Mouse (Mus musculus) neural tube, embryonic 11.5 days (tissue): ENCODE results near the gene Spen. TPM values are rescaled to one million over a fixed set of nuclear protein-coding genes. Genes with fewer than 3 reads are reported as not detected.

ENCODE experiments used
- ATAC-seq: fragments of 200-750 bp; cut with Nextera tagmentation; 2 replicates; pipeline ENCODE4 v1.8.0; 2017; ENCODE audit warnings: moderate number of reproducible peaks, mild to moderate bottlenecking, moderate TSS enrichment, moderate library complexity; ENCODE audit not compliant: insufficient read depth, low FRiP score, low TSS enrichment
- DNase-seq: peaks from one replicate; pipeline ENCODE4 v3.0.0-alpha.2; 2015; ENCODE audit warnings: low spot score
- H3K27ac ChIP-seq: fragments of 300-500 bp; sonication (generic); 2 replicates; pipeline ENCODE4 v1.5.1; 2014; ENCODE audit warnings: low read depth, mild to moderate bottlenecking, low read length
- H3K27me3 ChIP-seq: fragments of 300-500 bp; sonication (generic); 2 replicates; pipeline ENCODE4 v1.6.1; 2014; ENCODE audit warnings: mild to moderate bottlenecking, low read length, mixed read lengths; ENCODE audit not compliant: control insufficient read depth, insufficient read depth
- H3K36me3 ChIP-seq: fragments of 300-500 bp; sonication (generic); 2 replicates; pipeline ENCODE4 v1.6.1; 2014; ENCODE audit warnings: mild to moderate bottlenecking, low read length, moderate library complexity, mixed read lengths; ENCODE audit not compliant: control insufficient read depth, insufficient read depth
- H3K4me1 ChIP-seq: fragments of 300-500 bp; sonication (generic); 2 replicates; pipeline ENCODE4 v1.6.1; 2014; ENCODE audit warnings: low read length, mixed read lengths; ENCODE audit not compliant: control insufficient read depth, insufficient read depth
- H3K4me2 ChIP-seq: fragments of 300-500 bp; sonication (generic); 2 replicates; pipeline ENCODE4 v1.6.1; 2014; ENCODE audit warnings: low read depth, mild to moderate bottlenecking, moderate library complexity
- H3K4me3 ChIP-seq: fragments of 300-500 bp; sonication (generic); 2 replicates; pipeline ENCODE4 v1.5.1; 2014; ENCODE audit warnings: low read depth, low read length
- H3K9ac ChIP-seq: fragments of 300-500 bp; sonication (generic); 2 replicates; pipeline ENCODE4 v1.6.1; 2014; ENCODE audit warnings: mild to moderate bottlenecking, low read length
- H3K9me3 ChIP-seq: fragments of 300-500 bp; sonication (generic); 2 replicates; pipeline ENCODE4 v1.6.1; 2016; ENCODE audit warnings: low read length; ENCODE audit not compliant: control insufficient read depth
- WGBS: fragments of 180-500 bp; shearing (Covaris S2); extraction: QIAGEN DNeasy Blood & Tissue Kit; methylation state at CpG from one replicate; pipeline ENCODE4 v1.1.7; 2014; 5-methylcytosine and 5-hydroxymethylcytosine counted together
- polyA plus RNA-seq: library from polyadenylated mRNA; unstranded; fragments of >200 nt; fragmentation: Nextera tagmentation; extraction: Ambion mirVana; gene quantifications from 2 replicates; pipeline ENCODE4 v1.2.1, GENCODE M21; 2014

The Spen gene
- polyA plus RNA-seq, 1 experiment from 2014 or later: 16.2 TPM

GRCm38 (mm10) chr4:141461088-141461487, 77.3 kb downstream of the Spen start:
- no peak for ATAC-seq
- peak; percentile 48 for DNase-seq
- peak overlapping the region; percentile 34; the same call in 1 of the 2 replicates for H3K27ac ChIP-seq
- no peaks in the 10 kb centered on the region for H3K9me3 ChIP-seq
- peaks cover 8% of the 10 kb centered on the region; the same call in 1 of the 2 replicates for H3K4me1 ChIP-seq
- no peak overlapping the region for H3K9ac ChIP-seq
- H3K4me2 ChIP-seq: no peak overlapping the region
- H3K27me3 ChIP-seq: no peaks in the 10 kb centered on the region
- H3K4me3 ChIP-seq: no peak overlapping the region
- WGBS: 58% methylated on average over 12 of the region's 12 CpGs
- peaks cover 20% of the 10 kb centered on the region for H3K36me3 ChIP-seq

- Histone ChIP-seq H3K27me3 (no peaks in the 10 kb centered on the region), H3K4me1 (peaks cover 8% of the 10 kb centered on the region; the same call in 1 of the 2 replicates), H3K27ac (no peak overlapping the region), H3K36me3 (peaks cover 16% of the 10 kb centered on the region), H3K4me2 (no peak overlapping the region), H3K9me3 (no peaks in the 10 kb centered on the region), H3K4me3 (no peak overlapping the region), H3K9ac (no peak overlapping the region)
- 92% methylated on average over 4 of the region's 4 CpGs for WGBS
- DNase-seq: no peak
- no peak for ATAC-seq
Measured at GRCm38 (mm10) chr4:141460481-141460880, 77.9 kb downstream of the Spen start.

DNA sequence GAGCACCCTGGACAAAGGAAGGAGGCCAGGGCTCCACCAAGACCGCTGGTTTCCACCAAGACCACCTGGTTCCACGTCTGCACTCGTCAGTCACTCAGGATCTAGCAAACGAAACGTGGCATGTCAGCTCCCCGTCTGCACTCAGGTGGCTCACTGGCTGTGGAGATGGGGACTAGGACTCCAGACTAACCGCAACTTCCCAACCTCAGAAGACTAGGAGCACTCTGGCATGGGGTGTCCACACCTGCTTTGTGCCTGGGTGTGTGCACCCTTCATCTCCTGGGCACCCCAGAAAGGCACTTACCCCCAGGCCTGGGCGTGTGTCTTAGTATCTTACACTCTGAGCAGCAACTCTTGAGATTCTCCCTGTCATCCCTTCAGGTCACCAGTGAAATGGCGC, 78.6 kb downstream of the Spen start:
- H3K4me2 ChIP-seq: no peak overlapping the region
- H3K4me3 ChIP-seq: no peak overlapping the region
- no peaks in the 10 kb centered on the region for H3K9me3 ChIP-seq
- H3K27ac ChIP-seq: no peak overlapping the region
- H3K27me3 ChIP-seq: no peaks in the 10 kb centered on the region
- H3K36me3 ChIP-seq: peaks cover 12% of the 10 kb centered on the region
- WGBS: 94% methylated on average over 9 of the region's 9 CpGs
- DNase-seq (no peak), ATAC-seq (no peak)
- no peak overlapping the region for H3K9ac ChIP-seq
- H3K4me1 ChIP-seq: peaks cover 8% of the 10 kb centered on the region; the same call in 1 of the 2 replicates

DNA sequence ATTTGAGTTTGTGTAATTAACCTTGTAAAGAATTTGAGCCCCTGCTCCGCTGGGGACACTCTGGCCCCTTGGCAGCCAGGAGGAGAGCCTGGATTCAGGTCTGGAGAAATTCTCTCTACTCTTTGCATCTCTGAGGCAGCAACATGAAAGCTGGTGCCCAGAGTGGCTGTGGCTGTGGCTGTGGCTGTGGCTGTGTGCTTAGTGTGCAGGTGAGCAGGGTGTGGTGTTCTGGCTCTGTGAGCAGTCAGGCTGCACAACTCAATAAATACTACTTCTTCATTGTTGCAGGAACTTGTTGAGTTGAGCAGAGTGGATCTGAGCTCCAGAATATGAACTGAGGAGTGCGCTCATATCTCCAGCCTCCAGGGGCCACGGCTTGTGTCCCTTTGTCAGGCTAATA, 79.5 kb downstream of the Spen start:
- Histone ChIP-seq H3K4me1 (peaks cover 8% of the 10 kb centered on the region; the same call in 1 of the 2 replicates), H3K27me3 (no peaks in the 10 kb centered on the region), H3K36me3 (peaks cover 7% of the 10 kb centered on the region), H3K9me3 (no peaks in the 10 kb centered on the region), H3K4me2 (no peak overlapping the region), H3K27ac (no peak overlapping the region), H3K9ac (no peak overlapping the region), H3K4me3 (no peak overlapping the region)
- ATAC-seq (no peak), DNase-seq (no peak)
- WGBS: 75% methylated on average over 3 of the region's 3 CpGs

DNA sequence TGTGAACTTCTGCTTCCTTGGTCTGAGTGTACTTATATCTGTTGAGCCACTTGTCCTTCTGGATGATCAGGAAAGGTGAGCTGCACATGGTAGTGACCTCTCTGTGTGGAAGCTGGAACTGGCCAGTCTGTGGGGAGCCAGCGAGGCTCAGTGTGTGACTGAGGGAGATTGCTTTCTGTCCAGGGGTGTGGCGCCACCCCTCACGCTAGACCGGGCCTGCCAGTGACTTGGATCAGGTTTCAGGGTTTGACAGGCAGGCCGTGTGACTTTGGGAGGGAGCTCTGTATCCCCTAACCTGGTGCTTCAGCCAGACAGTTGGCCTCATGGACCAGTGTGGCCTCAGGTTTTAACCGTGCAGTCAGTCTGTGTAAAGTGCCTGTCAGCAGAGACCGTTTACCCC, 80.2 kb downstream of the Spen start:
- no peak overlapping the region for H3K9ac ChIP-seq

DNA sequence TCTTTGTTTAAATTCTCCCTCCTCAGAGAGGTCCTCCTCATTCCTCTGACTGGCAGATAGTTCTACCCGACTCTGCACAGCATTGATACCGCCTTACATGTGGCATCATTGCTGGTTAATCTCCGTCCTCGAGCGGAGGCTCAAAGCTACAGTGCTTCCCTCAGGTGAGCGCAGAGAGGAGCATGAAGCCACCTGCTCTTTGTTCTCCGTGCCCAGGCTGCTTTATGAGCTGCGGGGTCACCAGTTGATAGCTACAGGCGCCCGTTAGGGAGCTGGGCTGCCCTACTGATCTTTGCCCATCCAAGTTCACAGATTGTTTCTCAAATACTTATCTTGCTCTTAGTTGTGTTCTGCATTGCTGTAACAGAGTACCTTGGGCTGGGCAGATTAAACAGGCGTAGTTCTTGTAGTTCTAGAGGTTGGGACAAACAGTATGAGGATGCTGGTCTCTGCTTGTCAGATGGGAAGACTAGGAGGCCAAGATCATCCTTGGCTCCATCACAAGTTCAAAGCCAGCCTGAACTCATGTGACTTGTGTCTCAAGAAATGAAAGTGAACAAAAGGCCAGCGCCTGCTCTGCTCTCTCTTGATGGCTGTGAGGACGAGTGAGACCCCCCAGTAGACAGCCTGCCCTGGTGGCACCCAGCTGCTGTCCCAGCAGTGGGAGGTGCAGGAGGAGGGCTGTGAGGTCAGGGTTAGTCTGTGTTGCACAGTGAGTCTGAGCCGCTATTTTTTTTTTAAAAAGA, 82.0 kb downstream of the Spen start:
- Histone ChIP-seq H3K9me3 (no peaks in the 10 kb centered on the region), H3K4me3 (no peak overlapping the region), H3K36me3 (peaks cover 4% of the 10 kb centered on the region), H3K9ac (no peak overlapping the region), H3K27ac (no peak overlapping the region), H3K4me2 (no peak overlapping the region), H3K4me1 (peaks cover 8% of the 10 kb centered on the region; the same call in 1 of the 2 replicates), H3K27me3 (no peaks in the 10 kb centered on the region)
- 92% methylated on average over 14 of the region's 14 CpGs for WGBS
- DNase-seq (no peak), ATAC-seq (no peak)

More for the DNA sequence above, 80.2 kb downstream of the Spen start:
- Histone ChIP-seq H3K27ac (peak overlapping the region; percentile 39; the same call in 1 of the 2 replicates), H3K4me3 (no peak overlapping the region), H3K9me3 (no peaks in the 10 kb centered on the region), H3K36me3 (peaks cover 4% of the 10 kb centered on the region), H3K4me2 (no peak overlapping the region), H3K27me3 (no peaks in the 10 kb centered on the region), H3K4me1 (peaks cover 8% of the 10 kb centered on the region; the same call in 1 of the 2 replicates)
- WGBS: 9% methylated on average over 7 of the region's 7 CpGs
- DNase-seq: no peak
- no peak for ATAC-seq

DNA sequence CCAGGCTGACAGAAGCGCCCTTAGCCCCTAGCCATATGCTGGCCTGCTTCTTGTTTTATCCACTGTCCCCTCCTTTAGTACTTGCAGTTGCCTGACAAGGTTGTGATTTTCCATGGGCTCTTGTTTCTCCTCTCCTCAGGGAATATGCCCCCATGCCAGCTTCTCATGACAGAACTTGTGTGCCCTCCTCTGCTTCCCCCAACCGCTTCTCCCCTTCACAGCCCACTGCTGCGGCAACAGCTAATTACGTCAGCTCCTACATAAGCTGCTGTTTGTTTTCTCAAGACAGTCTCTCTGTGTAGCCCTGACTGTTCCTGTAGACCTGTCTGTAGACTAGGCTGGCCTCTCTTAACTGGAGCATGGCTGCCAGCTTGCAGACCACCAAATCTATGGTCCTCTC, 82.9 kb downstream of the Spen start:
- Histone ChIP-seq H3K36me3 (peaks cover 4% of the 10 kb centered on the region), H3K4me3 (no peak overlapping the region), H3K27ac (no peak overlapping the region), H3K9me3 (no peaks in the 10 kb centered on the region), H3K9ac (no peak overlapping the region), H3K27me3 (no peaks in the 10 kb centered on the region), H3K4me2 (no peak overlapping the region), H3K4me1 (peaks cover 8% of the 10 kb centered on the region; the same call in 1 of the 2 replicates)
- 78% methylated on average over 4 of the region's 4 CpGs for WGBS
- no peak for ATAC-seq
- DNase-seq: no peak

DNA sequence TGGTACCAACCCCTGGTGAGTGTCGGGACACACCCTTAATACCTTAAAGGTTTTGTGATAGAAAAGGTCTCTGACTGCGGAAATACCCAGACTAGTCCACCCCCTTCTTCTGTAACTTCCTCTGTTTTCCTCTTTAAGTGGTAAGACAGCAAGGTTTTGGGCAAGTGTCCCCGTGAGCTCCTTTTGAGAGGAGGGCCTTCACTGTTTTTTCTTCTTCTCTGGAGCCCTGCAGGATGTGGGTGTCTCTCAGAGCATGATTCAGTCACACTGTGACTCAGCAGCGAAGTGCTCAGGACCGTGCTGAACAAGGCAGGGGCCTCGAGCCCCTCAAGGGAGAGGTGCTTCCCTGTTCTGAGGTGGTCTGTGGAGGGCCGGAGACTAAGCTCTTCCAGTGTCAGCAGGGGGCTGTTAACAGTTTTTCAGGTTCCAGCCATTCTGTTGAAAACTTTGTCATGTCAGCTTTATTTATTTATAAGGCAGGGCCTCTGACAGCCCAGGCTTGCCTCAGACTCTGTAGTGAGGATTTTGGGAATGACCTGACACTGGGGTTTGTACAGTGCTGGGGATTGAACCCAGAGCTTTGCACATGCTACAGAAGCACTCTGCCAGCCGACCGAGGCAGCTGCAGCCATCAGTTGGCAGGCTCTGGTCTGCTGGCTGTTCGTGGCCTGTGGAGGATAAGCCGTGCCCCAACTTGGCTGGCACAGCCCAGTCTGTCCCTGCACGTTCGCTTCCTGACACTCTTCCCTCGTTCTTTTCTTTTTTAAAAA, 83.6 kb downstream of the Spen start:
- ATAC-seq: no peak
- H3K9me3 ChIP-seq: no peaks in the 10 kb centered on the region
- H3K4me2 ChIP-seq: no peak overlapping the region
- no peaks in the 10 kb centered on the region for H3K27me3 ChIP-seq
- peaks cover 8% of the 10 kb centered on the region; the same call in 1 of the 2 replicates for H3K4me1 ChIP-seq
- DNase-seq: no peak
- H3K27ac ChIP-seq: no peak overlapping the region
- no peak overlapping the region for H3K9ac ChIP-seq
- WGBS: 85% methylated on average over 14 of the region's 14 CpGs
- H3K36me3 ChIP-seq: peaks cover 4% of the 10 kb centered on the region
- no peak overlapping the region for H3K4me3 ChIP-seq
